Mouse (Mus musculus) heart, adult 2 months (tissue): ENCODE data around the gene Dbi.

Source experiments
- CTCF ChIP-seq: fragments of 200-600 bp; IDR thresholded peaks from 2 replicates; pipeline ENCODE4 v1.8.1; 2022; ENCODE audit warnings: antibody characterized with exemption, mild to moderate bottlenecking, moderate library complexity
- EP300 ChIP-seq: fragments of 200-500 bp; IDR thresholded peaks from 2 replicates; pipeline ENCODE4 v1.6.1; 2011; ENCODE audit warnings: low read depth, low read length, control low read depth; ENCODE audit not compliant: insufficient read depth
- POLR2A ChIP-seq: fragments of 200-500 bp; IDR thresholded peaks from 2 replicates; pipeline ENCODE4 v1.6.1; 2011; ENCODE audit warnings: mild to moderate bottlenecking, low read depth, low read length, control low read depth; ENCODE audit not compliant: insufficient read depth

DNA sequence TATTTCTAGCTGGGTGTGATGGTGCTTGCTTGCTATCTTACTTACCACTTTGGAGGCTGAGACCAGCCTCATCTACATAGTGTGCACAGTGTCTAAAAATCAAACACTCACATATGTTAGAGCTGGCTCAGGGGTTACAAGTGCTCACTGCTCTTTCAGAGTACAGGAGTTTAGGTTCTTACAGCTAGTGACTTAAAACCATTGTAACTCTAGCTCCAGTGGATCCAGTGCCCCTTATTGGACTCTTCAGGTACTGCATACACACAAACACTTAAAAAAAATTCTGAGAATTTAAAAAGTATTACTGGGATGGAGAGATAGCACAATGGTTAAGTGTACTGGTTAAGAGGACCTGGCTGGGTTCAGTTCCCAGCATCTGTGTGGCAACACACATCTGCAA lies 26.1 kb upstream of the Dbi start:
- peak; percentile 70 for TF ChIP-seq CTCF
- TF ChIP-seq EP300, result no peak
- TF ChIP-seq POLR2A, result no peak
